Mouse (Mus musculus) brain, embryonic 14.5 days (tissue): ENCODE data around the gene Gjb4.

Experiments used
- CTCF ChIP-seq: fragments of 200-500 bp; IDR thresholded peaks from 2 replicates; pipeline ENCODE4 v1.5.1; 2012; ENCODE audit warnings: inconsistent platforms, mild to moderate bottlenecking, moderate library complexity, borderline replicate concordance; ENCODE audit not compliant: insufficient read depth, insufficient read length; ENCODE audit errors: extremely low read depth
- POLR2A ChIP-seq: fragments of 200-500 bp; IDR thresholded peaks from 2 replicates; pipeline ENCODE4 v1.6.1; 2012; ENCODE audit warnings: mild to moderate bottlenecking, inconsistent platforms, borderline replicate concordance; ENCODE audit not compliant: poor library complexity, insufficient read depth, insufficient read length, severe bottlenecking; ENCODE audit errors: extremely low read depth

DNA sequence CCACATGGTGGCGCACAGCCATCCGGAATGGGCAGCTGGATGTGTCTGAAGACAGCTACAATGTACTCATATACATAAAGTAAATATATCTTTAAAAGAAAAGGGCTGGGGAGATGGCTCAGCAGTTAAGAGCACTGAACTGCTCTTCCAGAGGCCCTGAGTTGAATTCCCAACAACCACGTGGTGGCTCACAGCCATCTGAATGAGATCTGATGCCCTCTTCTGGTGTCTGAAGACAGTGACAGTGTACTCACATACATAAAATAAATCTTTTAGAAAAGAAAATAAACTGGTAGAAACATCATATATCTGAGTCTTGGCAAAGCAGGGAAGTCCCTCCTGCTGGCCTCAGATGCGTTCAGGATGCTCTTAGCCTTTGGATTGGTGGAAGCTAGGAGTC lies 36.7 kb downstream of the Gjb4 start:
- no peak for TF ChIP-seq CTCF
- TF ChIP-seq POLR2A = no peak
